Mouse (Mus musculus) heart, embryonic 15.5 days (tissue): ENCODE data around the gene Nmb. TPM values are rescaled to one million over a fixed set of nuclear protein-coding genes. Genes with fewer than 3 reads are reported as not detected.

Experiments used
- ATAC-seq: fragments of 200-750 bp; cut with Nextera tagmentation; replicated peaks from 2 replicates; pipeline ENCODE4 v1.8.0; 2017; ENCODE audit warnings: low read depth, moderate TSS enrichment; ENCODE audit not compliant: insufficient number of reproducible peaks, insufficient read depth, low FRiP score
- H3K27ac ChIP-seq: fragments of 300-500 bp; sonication (generic); 2 replicates; pipeline ENCODE4 v1.5.1; 2015; ENCODE audit warnings: mild to moderate bottlenecking, inconsistent platforms
- H3K27me3 ChIP-seq: fragments of 300-500 bp; sonication (generic); 2 replicates; pipeline ENCODE4 v1.6.1; 2015; ENCODE audit warnings: inconsistent platforms
- H3K36me3 ChIP-seq: fragments of 300-500 bp; sonication (generic); 2 replicates; pipeline ENCODE4 v1.6.1; 2015; ENCODE audit warnings: mild to moderate bottlenecking, inconsistent platforms
- H3K4me1 ChIP-seq: fragments of 300-500 bp; sonication (generic); replicated peaks from 2 replicates; pipeline ENCODE4 v1.6.1; 2015; ENCODE audit warnings: inconsistent platforms
- H3K4me2 ChIP-seq: fragments of 300-500 bp; sonication (generic); 2 replicates; pipeline ENCODE4 v1.6.1; 2015; ENCODE audit warnings: inconsistent platforms, mild to moderate bottlenecking, moderate library complexity
- H3K4me3 ChIP-seq: fragments of 300-500 bp; sonication (generic); 2 replicates; pipeline ENCODE4 v1.5.1; 2015; ENCODE audit warnings: mild to moderate bottlenecking, inconsistent platforms
- H3K9ac ChIP-seq: fragments of 300-500 bp; sonication (generic); 2 replicates; pipeline ENCODE4 v1.6.1; 2015; ENCODE audit warnings: mild to moderate bottlenecking, inconsistent platforms
- H3K9me3 ChIP-seq: fragments of 300-500 bp; sonication (generic); replicated peaks from 2 replicates; pipeline ENCODE4 v1.6.1; 2016; ENCODE audit warnings: inconsistent platforms
- WGBS: fragments of 180-500 bp; shearing (Covaris S2); methylation state at CpG from one replicate; pipeline ENCODE4 v1.1.7; 2015; ENCODE audit warnings: mixed read lengths; 5-methylcytosine and 5-hydroxymethylcytosine counted together
- polyA plus RNA-seq: library from polyadenylated mRNA; unstranded; fragments of >200 nt; fragmentation: Nextera tagmentation; extraction: Ambion mirVana; gene quantifications from 2 replicates; pipeline ENCODE4 v1.2.1, GENCODE M21; 2015

The Nmb gene
- polyA plus RNA-seq, 1 experiment from 2014 or later = 4.6 TPM

- H3K27me3 ChIP-seq = no peaks in the 10 kb centered on the region
- peak; percentile 81 for ATAC-seq
- H3K9ac ChIP-seq = no peak overlapping the region
- H3K27ac ChIP-seq = no peak overlapping the region
- peaks cover 40% of the 10 kb centered on the region for H3K36me3 ChIP-seq
- no peak overlapping the region for H3K4me2 ChIP-seq
- no peak overlapping the region for H3K4me3 ChIP-seq
- no peaks in the 10 kb centered on the region for H3K9me3 ChIP-seq
- 48% methylated on average over 2 of the region's 2 CpGs for WGBS
- H3K4me1 ChIP-seq = peaks cover 3% of the 10 kb centered on the region
Measured at GRCm38 (mm10) chr7:80923165-80923564, 18.3 kb upstream of the Nmb start.

- H3K4me2 ChIP-seq = no peak overlapping the region
- no peaks in the 10 kb centered on the region for H3K9me3 ChIP-seq
- no peak for ATAC-seq
- peaks cover 47% of the 10 kb centered on the region for H3K36me3 ChIP-seq
- no peak overlapping the region for H3K4me3 ChIP-seq
- H3K27ac ChIP-seq = no peak overlapping the region
- H3K4me1 ChIP-seq = peaks cover 3% of the 10 kb centered on the region
- 81% methylated on average over 5 of the region's 5 CpGs for WGBS
- no peaks in the 10 kb centered on the region for H3K27me3 ChIP-seq
- no peak overlapping the region for H3K9ac ChIP-seq
Measured at GRCm38 (mm10) chr7:80919647-80920008, 14.8 kb upstream of the Nmb start.

GRCm38 (mm10) chr7:80918982-80919646 lies 14.2 kb upstream of the Nmb start:
- ATAC-seq = no peak
- Histone ChIP-seq H3K9me3 (no peaks in the 10 kb centered on the region), H3K4me2 (no peak overlapping the region), H3K9ac (no peak overlapping the region), H3K27ac (no peak overlapping the region), H3K27me3 (no peaks in the 10 kb centered on the region), H3K4me1 (peaks cover 3% of the 10 kb centered on the region), H3K4me3 (no peak overlapping the region), H3K36me3 (peaks cover 51% of the 10 kb centered on the region)
- WGBS = 68% methylated on average over 8 of the region's 8 CpGs

- peaks cover 62% of the 10 kb centered on the region for H3K36me3 ChIP-seq
- 70% methylated on average over 4 of the region's 4 CpGs for WGBS
- no peaks in the 10 kb centered on the region for H3K27me3 ChIP-seq
Measured at GRCm38 (mm10) chr7:80917916-80918465, 13.1 kb upstream of the Nmb start.

DNA sequence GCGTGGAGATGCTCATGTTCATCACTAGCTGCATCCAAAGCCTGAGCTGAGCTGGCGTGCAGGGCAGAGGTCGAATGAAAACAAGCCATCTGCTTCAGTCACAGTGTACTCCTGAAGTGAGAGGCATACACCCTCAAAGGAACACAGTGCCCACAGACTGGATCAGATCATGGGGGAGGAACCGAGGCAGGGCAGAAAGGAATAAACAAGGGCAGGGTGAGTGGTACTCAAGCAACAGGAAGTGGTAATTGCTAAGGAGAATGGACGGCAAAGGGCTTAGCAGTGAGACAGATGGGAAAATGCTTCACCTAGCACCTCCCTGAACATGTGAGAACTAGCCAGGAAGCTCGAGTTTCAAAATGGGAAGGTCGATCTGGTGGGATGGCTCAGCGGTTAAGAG lies 7.6 kb upstream of the Nmb start:
- Histone ChIP-seq H3K4me3 (no peak overlapping the region), H3K27ac (no peak overlapping the region), H3K4me2 (no peak overlapping the region), H3K27me3 (no peaks in the 10 kb centered on the region), H3K36me3 (peaks cover 52% of the 10 kb centered on the region), H3K9me3 (no peaks in the 10 kb centered on the region), H3K4me1 (no peaks in the 10 kb centered on the region), H3K9ac (no peak overlapping the region)
- ATAC-seq = no peak
- 82% methylated on average over 8 of the region's 8 CpGs for WGBS

More at GRCm38 (mm10) chr7:80917916-80918465, 13.1 kb upstream of the Nmb start:
- Histone ChIP-seq H3K27ac (no peak overlapping the region), H3K9ac (no peak overlapping the region), H3K9me3 (no peaks in the 10 kb centered on the region), H3K4me3 (no peak overlapping the region), H3K4me2 (no peak overlapping the region), H3K4me1 (no peaks in the 10 kb centered on the region)
- ATAC-seq = no peak

- Histone ChIP-seq H3K27me3 (no peaks in the 10 kb centered on the region), H3K4me3 (no peak overlapping the region), H3K4me2 (no peak overlapping the region), H3K9me3 (no peaks in the 10 kb centered on the region), H3K4me1 (no peaks in the 10 kb centered on the region), H3K36me3 (peaks cover 39% of the 10 kb centered on the region), H3K9ac (no peak overlapping the region), H3K27ac (no peak overlapping the region)
- no peak for ATAC-seq
- 75% methylated on average over 7 of the region's 7 CpGs for WGBS
Measured at GRCm38 (mm10) chr7:80911053-80911452, 6.2 kb upstream of the Nmb start.

- ATAC-seq = no peak
- 83% methylated on average over 11 of the region's 11 CpGs for WGBS
- Histone ChIP-seq H3K27me3 (no peaks in the 10 kb centered on the region), H3K4me1 (peaks cover 25% of the 10 kb centered on the region), H3K36me3 (0 out of 2 replicates have a peak, but pooled peaks cover 3% of the 10 kb centered on the region), H3K4me2 (peak overlapping the region; percentile 97), H3K4me3 (peak overlapping the region; percentile 54; the same call in 1 of the 2 replicates), H3K9me3 (no peaks in the 10 kb centered on the region), H3K27ac (no peak overlapping the region), H3K9ac (0 out of 2 replicates have a peak overlapping the region, but pooled peaks have one; percentile 66)
Measured at GRCm38 (mm10) chr7:80903625-80904422, 1.1 kb downstream of the Nmb start.

DNA sequence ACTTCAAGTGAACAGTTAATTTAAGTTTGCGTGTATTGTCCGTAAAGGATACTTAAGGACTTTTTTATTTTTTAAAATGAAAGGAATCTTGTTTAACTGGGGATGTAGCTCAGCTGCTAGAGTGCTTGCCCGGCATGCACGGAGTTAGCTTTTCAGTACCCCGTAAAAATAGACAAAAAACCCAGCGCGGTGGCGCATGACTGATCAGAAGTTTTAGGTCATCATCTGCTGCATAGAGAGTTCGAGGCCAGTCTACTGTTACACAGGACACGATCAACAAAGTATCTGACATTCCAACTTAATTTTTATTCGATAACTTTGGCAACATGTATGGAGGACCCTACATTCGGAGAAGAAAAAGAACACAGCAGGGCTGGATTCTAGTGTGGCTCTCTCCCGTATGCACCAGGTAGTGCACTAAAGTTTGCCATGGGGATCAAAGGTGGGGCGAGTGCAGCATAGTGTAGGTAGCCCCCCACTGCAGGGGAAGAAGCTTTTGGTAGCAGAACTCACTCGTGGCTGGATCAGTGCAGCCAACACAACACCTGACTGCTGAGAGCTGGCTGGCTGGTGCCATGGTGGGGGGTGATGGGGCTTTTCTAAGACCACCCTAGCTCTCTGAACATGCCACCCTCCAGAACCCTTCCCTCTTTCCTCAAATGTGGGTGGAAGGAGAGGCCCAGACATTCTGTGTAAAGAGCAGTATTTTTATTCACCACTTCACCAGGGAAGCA lies 3.2 kb downstream of the Nmb start:
- Histone ChIP-seq H3K36me3 (peaks cover 9% of the 10 kb centered on the region; the same call in 1 of the 2 replicates), H3K4me1 (peaks cover 25% of the 10 kb centered on the region), H3K4me2 (peak overlapping the region; percentile 86), H3K27ac (peak overlapping the region; percentile 85), H3K9me3 (no peaks in the 10 kb centered on the region), H3K4me3 (peak overlapping the region; percentile 80), H3K27me3 (no peaks in the 10 kb centered on the region), H3K9ac (peak overlapping the region; percentile 78)
- 26% methylated on average over 15 of the region's 15 CpGs for WGBS
- no peak for ATAC-seq

DNA sequence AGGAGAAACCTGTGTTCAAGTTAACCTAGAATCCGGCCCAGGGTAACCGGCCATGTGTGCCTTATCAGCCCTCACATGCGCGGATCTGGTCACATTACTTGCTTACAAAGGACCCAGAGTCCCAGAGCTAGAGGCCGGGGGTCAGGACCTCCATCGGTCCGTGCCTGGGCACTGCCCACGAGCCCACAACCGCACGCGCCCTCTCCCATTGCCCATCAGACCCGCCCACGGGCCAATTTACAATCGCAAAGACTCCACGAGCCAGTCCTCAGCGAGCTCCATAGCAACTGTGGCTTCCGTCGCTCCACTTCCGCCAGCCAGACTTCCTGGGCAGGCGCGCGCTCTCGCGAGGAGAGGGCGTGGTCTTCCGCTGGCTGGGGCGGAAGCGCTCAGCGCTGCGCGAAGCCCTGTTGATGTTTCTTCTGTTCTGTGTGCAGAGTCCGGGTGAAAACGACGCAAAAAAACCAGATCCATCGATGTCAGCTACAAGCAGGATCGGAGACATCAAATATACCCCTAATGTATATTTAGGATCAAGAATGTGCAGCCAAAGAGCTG lies 3.9 kb downstream of the Nmb start, which contains the start of gene Wdr73:
Gene Wdr73, minus strand, starts transcription at position 326 of the 558 bp plus-strand sequence.
- Histone ChIP-seq H3K9ac (peak within 1 kb of the TSS; percentile 78), H3K27ac (peak within 1 kb of the TSS; percentile 85), H3K36me3 (peaks cover 14% of the 10 kb centered on the region; the same call in 1 of the 2 replicates), H3K4me2 (peak within 1 kb of the TSS; percentile 86), H3K4me3 (peak within 1 kb of the TSS; percentile 80), H3K9me3 (no peaks in the 10 kb centered on the region), H3K4me1 (peaks cover 25% of the 10 kb centered on the region), H3K27me3 (no peaks in the 10 kb centered on the region)
- peak; percentile 94 for ATAC-seq
- under 1% methylated on average over 36 of the region's 36 CpGs for WGBS

GRCm38 (mm10) chr7:80897721-80898120 lies 7.2 kb downstream of the Nmb start:
- no peak overlapping the region for H3K27ac ChIP-seq
- no peak overlapping the region for H3K9ac ChIP-seq
- H3K27me3 ChIP-seq = no peaks in the 10 kb centered on the region
- 82% methylated on average over 4 of the region's 4 CpGs for WGBS
- no peak overlapping the region for H3K4me2 ChIP-seq
- H3K9me3 ChIP-seq = no peaks in the 10 kb centered on the region
- H3K4me3 ChIP-seq = no peak overlapping the region
- H3K36me3 ChIP-seq = peaks cover 37% of the 10 kb centered on the region
- H3K4me1 ChIP-seq = peaks cover 14% of the 10 kb centered on the region
- ATAC-seq = no peak

DNA sequence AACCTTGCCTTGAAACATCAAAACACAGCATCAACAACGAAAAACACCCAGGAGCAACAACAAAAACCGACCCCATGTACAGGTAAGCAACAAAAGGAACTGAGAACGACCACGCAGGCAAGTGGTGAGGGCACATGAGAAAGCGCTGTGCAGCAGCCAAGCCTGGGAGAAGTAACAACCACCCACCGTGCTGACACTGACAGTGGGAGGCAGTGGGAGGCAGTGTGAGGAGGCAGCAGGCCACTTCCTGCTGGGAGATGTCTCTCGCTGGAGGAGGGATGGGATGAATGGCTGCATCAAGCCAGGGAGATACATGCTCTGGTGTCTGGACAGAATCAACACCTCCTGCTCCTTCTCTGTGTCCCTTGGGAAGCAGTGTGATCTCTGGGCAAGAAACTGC lies 7.7 kb downstream of the Nmb start:
- H3K27me3 ChIP-seq = no peaks in the 10 kb centered on the region
- no peak overlapping the region for H3K9ac ChIP-seq
- H3K4me2 ChIP-seq = no peak overlapping the region
- WGBS = 82% methylated on average over 7 of the region's 7 CpGs
- H3K27ac ChIP-seq = no peak overlapping the region
- no peaks in the 10 kb centered on the region for H3K9me3 ChIP-seq
- H3K4me1 ChIP-seq = peaks cover 14% of the 10 kb centered on the region
- H3K4me3 ChIP-seq = no peak overlapping the region
- ATAC-seq = no peak
- H3K36me3 ChIP-seq = peaks cover 42% of the 10 kb centered on the region
